Mouse (Mus musculus): Measurements from ENCODE around the gene Ippk. TPM values are rescaled to one million over a fixed set of nuclear protein-coding genes. Genes with fewer than 3 reads are reported as not detected.
A peak's percentile ranks its signal among the peaks of the same experiment; 100 is the strongest.

Ippk gene
- polyA plus RNA-seq, 1 experiment from 2014 or later = 10.1 TPM

- WGBS (ENCODE audit: insufficient replicate concordance) = 78% methylated on average over 2 of the region's 2 CpGs
- H3K9ac ChIP-seq = no peak overlapping the region
These were observed 12.4 kb downstream of the Ippk start for GRCm38 (mm10) chr13:49433268-49434029.

GRCm38 (mm10) chr13:49435745-49436144, 14.7 kb downstream of the Ippk start:
- peaks cover 54% of the 10 kb centered on the region for H3K36me3 ChIP-seq
- peaks cover under 1% of the 10 kb centered on the region; the same call in 1 of the 2 replicates for H3K4me1 ChIP-seq (replicated peaks)
- H3K9ac ChIP-seq = no peak overlapping the region
- H3K4me3 ChIP-seq (replicated peaks) = no peak overlapping the region
- DNase-seq = no peak
- H3K9me3 ChIP-seq (replicated peaks) = no peaks in the 10 kb centered on the region
- 61% methylated on average over 1 of the region's 1 CpGs for WGBS (ENCODE audit: insufficient replicate concordance)
- H3K27ac ChIP-seq = no peak overlapping the region
- H3K27me3 ChIP-seq = no peaks in the 10 kb centered on the region
- ATAC-seq (ENCODE audit: low read depth) = no peak
- no peak overlapping the region for H3K4me2 ChIP-seq

More at GRCm38 (mm10) chr13:49433268-49434029, 12.4 kb downstream of the Ippk start:
- no peak overlapping the region for H3K27ac ChIP-seq
- no peak overlapping the region for H3K4me3 ChIP-seq (replicated peaks)
- no peak for DNase-seq
- H3K4me1 ChIP-seq (replicated peaks) = peaks cover 8% of the 10 kb centered on the region; the same call in 1 of the 2 replicates
- H3K9me3 ChIP-seq (replicated peaks) = no peaks in the 10 kb centered on the region
- no peak overlapping the region for H3K4me2 ChIP-seq
- H3K36me3 ChIP-seq = peaks cover 49% of the 10 kb centered on the region
- ATAC-seq (ENCODE audit: low read depth) = no peak
- H3K27me3 ChIP-seq = no peaks in the 10 kb centered on the region

GRCm38 (mm10) chr13:49436170-49436569, 15.1 kb downstream of the Ippk start:
- 68% methylated on average over 4 of the region's 4 CpGs for WGBS (ENCODE audit: insufficient replicate concordance)
- H3K9me3 ChIP-seq (replicated peaks) = no peaks in the 10 kb centered on the region
- no peak overlapping the region for H3K4me2 ChIP-seq
- no peaks in the 10 kb centered on the region for H3K4me1 ChIP-seq (replicated peaks)
- H3K9ac ChIP-seq = no peak overlapping the region
- peaks cover 54% of the 10 kb centered on the region for H3K36me3 ChIP-seq
- ATAC-seq (ENCODE audit: low read depth) = no peak
- no peaks in the 10 kb centered on the region for H3K27me3 ChIP-seq
- no peak overlapping the region for H3K4me3 ChIP-seq (replicated peaks)
- DNase-seq = no peak
- H3K27ac ChIP-seq = no peak overlapping the region

- peaks cover 3% of the 10 kb centered on the region; the same call in 1 of the 2 replicates for H3K4me1 ChIP-seq (replicated peaks)
- H3K27ac ChIP-seq = no peak overlapping the region
- ATAC-seq (ENCODE audit: low read depth) (no peak), DNase-seq (no peak)
- H3K9ac ChIP-seq = no peak overlapping the region
- 90% methylated on average over 6 of the region's 6 CpGs for WGBS (ENCODE audit: insufficient replicate concordance)
- H3K9me3 ChIP-seq (replicated peaks) = no peaks in the 10 kb centered on the region
- no peaks in the 10 kb centered on the region for H3K27me3 ChIP-seq
- H3K4me2 ChIP-seq = no peak overlapping the region
- H3K36me3 ChIP-seq = peaks cover 53% of the 10 kb centered on the region
- no peak overlapping the region for H3K4me3 ChIP-seq (replicated peaks)
These were observed 23.4 kb downstream of the Ippk start for GRCm38 (mm10) chr13:49444451-49444850.

GRCm38 (mm10) chr13:49449318-49449749, 28.3 kb downstream of the Ippk start:
- Histone ChIP-seq H3K4me3 (replicated peaks) (no peak overlapping the region), H3K9me3 (replicated peaks) (no peaks in the 10 kb centered on the region), H3K36me3 (peaks cover 68% of the 10 kb centered on the region), H3K27ac (no peak overlapping the region), H3K4me2 (no peak overlapping the region), H3K27me3 (no peaks in the 10 kb centered on the region), H3K4me1 (replicated peaks) (peaks cover 13% of the 10 kb centered on the region), H3K9ac (no peak overlapping the region)
- 37% methylated on average over 5 of the region's 5 CpGs for WGBS (ENCODE audit: insufficient replicate concordance)
- ATAC-seq (ENCODE audit: low read depth) = peak; percentile 52
- peak; percentile 56 for DNase-seq

- Histone ChIP-seq H3K9ac (no peak overlapping the region), H3K36me3 (peaks cover 79% of the 10 kb centered on the region)
- 79% methylated on average over 4 of the region's 4 CpGs for WGBS (ENCODE audit: insufficient replicate concordance)
These were observed 39.2 kb downstream of the Ippk start for GRCm38 (mm10) chr13:49460276-49460675.

GRCm38 (mm10) chr13:49460692-49461414, 39.8 kb downstream of the Ippk start:
- H3K27me3 ChIP-seq = no peaks in the 10 kb centered on the region
- 75% methylated on average over 5 of the region's 5 CpGs for WGBS (ENCODE audit: insufficient replicate concordance)
- no peak overlapping the region for H3K27ac ChIP-seq
- H3K4me1 ChIP-seq (replicated peaks) = peaks cover 6% of the 10 kb centered on the region
- H3K4me2 ChIP-seq = no peak overlapping the region
- no peak overlapping the region for H3K4me3 ChIP-seq (replicated peaks)
- ATAC-seq (ENCODE audit: low read depth) (no peak), DNase-seq (no peak)
- peaks cover 82% of the 10 kb centered on the region for H3K36me3 ChIP-seq
- no peak overlapping the region for H3K9ac ChIP-seq
- no peaks in the 10 kb centered on the region for H3K9me3 ChIP-seq (replicated peaks)

More at GRCm38 (mm10) chr13:49460276-49460675, 39.2 kb downstream of the Ippk start:
- Histone ChIP-seq H3K4me2 (no peak overlapping the region), H3K27ac (no peak overlapping the region), H3K27me3 (no peaks in the 10 kb centered on the region), H3K4me3 (replicated peaks) (no peak overlapping the region), H3K9me3 (replicated peaks) (no peaks in the 10 kb centered on the region), H3K4me1 (replicated peaks) (peaks cover under 1% of the 10 kb centered on the region; the same call in 1 of the 2 replicates)
- no peak for DNase-seq
- ATAC-seq (ENCODE audit: low read depth) = no peak

GRCm38 (mm10) chr13:49461458-49462132, 40.5 kb downstream of the Ippk start:
- peaks cover 14% of the 10 kb centered on the region for H3K4me1 ChIP-seq (replicated peaks)
- no peaks in the 10 kb centered on the region for H3K27me3 ChIP-seq
- H3K9me3 ChIP-seq (replicated peaks) = no peaks in the 10 kb centered on the region
- H3K36me3 ChIP-seq = peaks cover 84% of the 10 kb centered on the region
- 86% methylated on average over 15 of the region's 15 CpGs for WGBS (ENCODE audit: insufficient replicate concordance)
- ATAC-seq (ENCODE audit: low read depth) (no peak), DNase-seq (no peak)
- H3K4me2 ChIP-seq = no peak overlapping the region
- no peak overlapping the region for H3K9ac ChIP-seq
- H3K4me3 ChIP-seq (replicated peaks) = no peak overlapping the region
- no peak overlapping the region for H3K27ac ChIP-seq

- H3K27me3 ChIP-seq = no peaks in the 10 kb centered on the region
- ATAC-seq (ENCODE audit: low read depth) (no peak), DNase-seq (no peak)
- peaks cover 73% of the 10 kb centered on the region for H3K36me3 ChIP-seq
- H3K9me3 ChIP-seq (replicated peaks) = no peaks in the 10 kb centered on the region
- peaks cover 24% of the 10 kb centered on the region for H3K4me1 ChIP-seq (replicated peaks)
- no peak overlapping the region for H3K4me3 ChIP-seq (replicated peaks)
- no peak overlapping the region for H3K9ac ChIP-seq
- no peak overlapping the region for H3K27ac ChIP-seq
- 88% methylated on average over 2 of the region's 2 CpGs for WGBS (ENCODE audit: insufficient replicate concordance)
- H3K4me2 ChIP-seq = no peak overlapping the region
These were observed 41.9 kb downstream of the Ippk start for GRCm38 (mm10) chr13:49462921-49463320.

- peaks cover 48% of the 10 kb centered on the region for H3K36me3 ChIP-seq
These were observed 44.8 kb downstream of the Ippk start for GRCm38 (mm10) chr13:49465875-49466274.

GRCm38 (mm10) chr13:49466393-49467075, 45.5 kb downstream of the Ippk start:
- Histone ChIP-seq H3K9ac (no peak overlapping the region), H3K36me3 (peaks cover 41% of the 10 kb centered on the region), H3K27ac (no peak overlapping the region), H3K9me3 (replicated peaks) (no peaks in the 10 kb centered on the region), H3K4me3 (replicated peaks) (no peak overlapping the region), H3K4me2 (no peak overlapping the region), H3K4me1 (replicated peaks) (peaks cover 26% of the 10 kb centered on the region), H3K27me3 (no peaks in the 10 kb centered on the region)
- ATAC-seq (ENCODE audit: low read depth) = no peak
- 73% methylated on average over 11 of the region's 11 CpGs for WGBS (ENCODE audit: insufficient replicate concordance)
- DNase-seq = no peak

More at GRCm38 (mm10) chr13:49465875-49466274, 44.8 kb downstream of the Ippk start:
- Histone ChIP-seq H3K9ac (no peak overlapping the region), H3K9me3 (replicated peaks) (no peaks in the 10 kb centered on the region), H3K4me2 (no peak overlapping the region), H3K4me1 (replicated peaks) (peaks cover 24% of the 10 kb centered on the region), H3K4me3 (replicated peaks) (no peak overlapping the region), H3K27me3 (no peaks in the 10 kb centered on the region), H3K27ac (no peak overlapping the region)
- WGBS (ENCODE audit: insufficient replicate concordance) = 55% methylated on average over 4 of the region's 4 CpGs
- DNase-seq = no peak
- peak; percentile 67 for ATAC-seq (ENCODE audit: low read depth)

Measured in liver, embryonic 13.5 days (tissue).